Mouse (Mus musculus): ENCODE measurements at regions not wholly inside any gene's neighbourhood (a gene's known extent, or its start where the extent isn't known, plus 50 kb on each side); places are given as distances from the start of the nearest gene placed in this dataset.

DNA sequence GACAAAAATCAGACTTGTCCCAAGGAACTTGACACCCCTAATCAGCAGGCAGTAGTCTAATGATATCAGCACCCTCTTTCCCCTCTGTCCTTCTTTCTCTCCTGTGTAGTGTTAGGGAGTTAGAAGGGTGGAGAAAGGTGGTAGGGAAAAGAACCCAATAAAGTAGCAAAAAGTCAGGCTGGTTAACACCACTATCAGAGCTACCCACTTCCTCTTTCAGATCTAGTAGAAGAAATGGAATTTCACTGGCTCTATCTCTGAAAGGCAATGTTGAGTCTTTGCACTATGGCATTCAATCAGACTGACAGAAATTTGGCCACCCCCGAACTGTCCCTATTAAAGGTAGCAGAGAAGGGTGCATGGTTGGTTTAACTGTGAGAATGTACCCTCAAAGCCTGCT lies 65.9 kb upstream of the Mpp6 start:
- 0 out of 2 replicates have a peak, but pooled peaks have one; percentile 28 for TF ChIP-seq IRF4 (IDR thresholded peaks at IDR 0.05; ENCODE audit: low read depth, low read length)
- TF ChIP-seq MYC (IDR thresholded peaks at IDR 0.05; ENCODE audit: low read depth, low read length) = no peak
- no peak for TF ChIP-seq TCF12 (IDR thresholded peaks at IDR 0.05; ENCODE audit: low read depth, low read length)
- peak; percentile 56; the same call in 1 of the 2 replicates for TF ChIP-seq EP300 (IDR thresholded peaks at IDR 0.05; ENCODE audit: low read length)
- no peaks in the 10 kb centered on the region for H3K79me2 ChIP-seq (replicated peaks; ENCODE audit: control insufficient read depth, extremely low read depth, insufficient read depth, poor library complexity, severe bottlenecking)
- no peaks in the 10 kb centered on the region for H3K36me3 ChIP-seq (replicated peaks in 1 of 2; ENCODE audit: control insufficient read depth in 1 of 2, insufficient read depth in 1 of 2, low read length in 1 of 2)
- no peak overlapping the region for H3K4me2 ChIP-seq (ENCODE audit: insufficient read depth, low read depth, poor library complexity, severe bottlenecking)
- H3K4me1 ChIP-seq (ENCODE audit: control insufficient read depth in 1 of 2, insufficient read depth in 2 of 2) = peaks cover 0 to 8% of the 10 kb centered on the region in 2 experiments; a peak in 2 of 4 replicates
- DNase-seq (ENCODE audit: extremely low read depth) = no peak
- H3K4me3 ChIP-seq (replicated peaks in 1 of 3; ENCODE audit: low read depth in 2 of 3, low read length in 2 of 3, poor library complexity in 1 of 3) = no peak overlapping the region
- dilution Hi-C loops (cut with MboI; ENCODE audit: extremely low pct_ligation_motif_present, extremely low pct_unique_long_range_greater_than_20kb, low sequenced_read_pairs) (no loop called here), in situ Hi-C loops (cut with MboI; ENCODE audit: low pct_ligation_motif_present, low pct_unique_long_range_greater_than_20kb, low sequenced_read_pairs) (no loop called here)
- no peak overlapping the region for H3K9ac ChIP-seq (ENCODE audit: insufficient read depth, low read depth)
- no peak overlapping the region for H3K27ac ChIP-seq (ENCODE audit: insufficient read depth, low read depth)
- no peaks in the 10 kb centered on the region for H3K27me3 ChIP-seq (replicated peaks)
- no peaks in the 10 kb centered on the region for H3K9me3 ChIP-seq (replicated peaks; ENCODE audit: low read length)

DNA sequence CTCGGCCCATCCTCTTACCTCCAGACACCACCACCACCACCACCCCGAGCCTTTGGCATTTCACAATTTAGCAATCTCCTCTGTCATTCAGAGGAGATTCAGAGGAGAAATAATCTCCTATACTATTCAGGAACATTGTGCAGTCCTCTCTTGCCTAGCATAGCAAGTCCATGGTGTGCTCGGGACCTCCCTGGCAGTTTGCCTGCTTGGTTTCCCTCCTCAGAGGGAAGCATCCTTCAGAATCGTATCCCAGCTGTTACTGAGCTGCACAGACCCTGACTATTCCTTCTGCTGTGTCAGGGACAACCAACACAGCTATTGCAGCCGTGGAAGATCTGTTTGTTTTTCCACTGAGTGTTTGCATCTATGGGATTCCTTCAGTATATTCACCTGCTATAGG lies 63.3 kb upstream of the Mpp6 start:
- dilution Hi-C loops (cut with MboI; ENCODE audit: extremely low pct_ligation_motif_present, extremely low pct_unique_long_range_greater_than_20kb, low sequenced_read_pairs) (no loop called here), in situ Hi-C loops (cut with MboI; ENCODE audit: low pct_ligation_motif_present, low pct_unique_long_range_greater_than_20kb, low sequenced_read_pairs) (no loop called here)
- Histone ChIP-seq H3K27me3 (replicated peaks) (no peaks in the 10 kb centered on the region), H3K4me3 (replicated peaks in 1 of 3; ENCODE audit: low read depth in 2 of 3, low read length in 2 of 3, poor library complexity in 1 of 3) (no peak overlapping the region), H3K4me1 (ENCODE audit: control insufficient read depth in 1 of 2, insufficient read depth in 2 of 2) (peaks cover 0 to 8% of the 10 kb centered on the region in 2 experiments; a peak in 2 of 4 replicates), H3K4me2 (ENCODE audit: insufficient read depth, low read depth, poor library complexity, severe bottlenecking) (no peak overlapping the region), H3K36me3 (replicated peaks in 1 of 2; ENCODE audit: control insufficient read depth in 1 of 2, insufficient read depth in 1 of 2, low read length in 1 of 2) (no peaks in the 10 kb centered on the region), H3K27ac (ENCODE audit: insufficient read depth, low read depth) (no peak overlapping the region), H3K9ac (ENCODE audit: insufficient read depth, low read depth) (no peak overlapping the region), H3K9me3 (replicated peaks; ENCODE audit: low read length) (no peaks in the 10 kb centered on the region), H3K79me2 (replicated peaks; ENCODE audit: control insufficient read depth, extremely low read depth, insufficient read depth, poor library complexity, severe bottlenecking) (no peaks in the 10 kb centered on the region)
- no peak for DNase-seq (ENCODE audit: extremely low read depth)
- TF ChIP-seq HCFC1 (IDR thresholded peaks at IDR 0.05; ENCODE audit: low read depth, low read length) (no peak), USF1 (IDR thresholded peaks at IDR 0.05; ENCODE audit: low read depth, low read length) (no peak), CHD2 (IDR thresholded peaks at IDR 0.05; ENCODE audit: low read length) (no peak), POLR2A (IDR thresholded peaks at IDR 0.05; ENCODE audit: low read depth, low read length) (no peak), CHD1 (IDR thresholded peaks at IDR 0.05; ENCODE audit: low read depth, low read length) (no peak), JUND (conservative IDR thresholded peaks at IDR 0.05; ENCODE audit: low read depth, low read length) (no peak), PAX5 (IDR thresholded peaks at IDR 0.05; ENCODE audit: low read length) (no peak), IRF4 (IDR thresholded peaks at IDR 0.05; ENCODE audit: low read depth, low read length) (no peak), BHLHE40 (IDR thresholded peaks at IDR 0.05; ENCODE audit: low read depth, low read length) (no peak), RAD21 (IDR thresholded peaks at IDR 0.05; ENCODE audit: low read depth, low read length) (no peak), MEF2A (IDR thresholded peaks at IDR 0.05; ENCODE audit: borderline replicate concordance, low read depth, low read length) (no peak), GABPA (IDR thresholded peaks at IDR 0.05; ENCODE audit: insufficient replicate concordance, low read depth, low read length) (no peak), KAT2A (IDR thresholded peaks at IDR 0.05; ENCODE audit: insufficient replicate concordance, low read length) (no peak), UBTF (IDR thresholded peaks at IDR 0.05; ENCODE audit: low read depth, low read length) (no peak), MXI1 (IDR thresholded peaks at IDR 0.05; ENCODE audit: low read depth, low read length) (no peak), NRF1 (IDR thresholded peaks at IDR 0.05; ENCODE audit: low read depth, low read length) (no peak)
